Mouse (Mus musculus) urinary bladder, postnatal 4 days (tissue): ENCODE results near the gene Tarm1.

ENCODE experiments used
- DNase-seq, 2 experiments: peaks; one replicate each; pipeline ENCODE4 v3.0.0; 2021 to 2022; ENCODE audit warnings: low spot score in 2 of 2

Gene Tarm1

GRCm38 (mm10) chr7:3442476-3443062, 59.9 kb downstream of the Tarm1 start:
- DNase-seq, result no peak

- DNase-seq, result no peak
Measured at GRCm38 (mm10) chr7:3440526-3440925, 61.9 kb downstream of the Tarm1 start.

- no peak for DNase-seq
Measured at GRCm38 (mm10) chr7:3439984-3440383, 62.4 kb downstream of the Tarm1 start.

GRCm38 (mm10) chr7:3437941-3438340, 64.5 kb downstream of the Tarm1 start:
- no peak for DNase-seq
